Mouse (Mus musculus) heart, adult 2 months (tissue): ENCODE data around the gene Slc2a4. TPM values are rescaled to one million over a fixed set of nuclear protein-coding genes. Genes with fewer than 3 reads are reported as not detected.

Experiments used
- DNase-seq, 2 experiments: peaks; one replicate each; pipeline ENCODE4 v3.0.0; 2021
- H3K27ac ChIP-seq: fragments of 200-600 bp; 2 replicates; pipeline ENCODE4 v1.8.1; 2022
- H3K27me3 ChIP-seq: fragments of 200-500 bp; 2 replicates; pipeline ENCODE4 v1.6.1; 2012; ENCODE audit warnings: mild to moderate bottlenecking, low read length, inconsistent platforms, mixed read lengths; ENCODE audit not compliant: control insufficient read depth, insufficient read depth
- H3K36me3 ChIP-seq: fragments of 200-500 bp; 2 replicates; pipeline ENCODE4 v1.6.1; 2012; ENCODE audit warnings: low read length, inconsistent platforms; ENCODE audit not compliant: control insufficient read depth, insufficient read depth
- H3K4me1 ChIP-seq: fragments of 200-500 bp; 2 replicates; pipeline ENCODE4 v1.6.1; 2011; ENCODE audit warnings: low read length; ENCODE audit not compliant: control insufficient read depth, insufficient read depth
- H3K4me3 ChIP-seq: fragments of 200-600 bp; 2 replicates; pipeline ENCODE4 v1.8.1; 2022
- H3K79me2 ChIP-seq: fragments of 200-500 bp; replicated peaks from 2 replicates; pipeline ENCODE4 v1.6.1; 2012; ENCODE audit warnings: mild to moderate bottlenecking, inconsistent platforms, low read length, moderate library complexity, mixed read lengths; ENCODE audit not compliant: control insufficient read depth, insufficient read depth
- H3K9ac ChIP-seq: fragments of 200-500 bp; 2 replicates; pipeline ENCODE4 v1.6.1; 2012; ENCODE audit warnings: low read depth, mild to moderate bottlenecking, control low read depth, inconsistent platforms, low read length, mixed read lengths
- CTCF ChIP-seq: fragments of 200-600 bp; IDR thresholded peaks from 2 replicates; pipeline ENCODE4 v1.8.1; 2022; ENCODE audit warnings: antibody characterized with exemption, mild to moderate bottlenecking, moderate library complexity
- EP300 ChIP-seq: fragments of 200-500 bp; IDR thresholded peaks from 2 replicates; pipeline ENCODE4 v1.6.1; 2011; ENCODE audit warnings: low read depth, low read length, control low read depth; ENCODE audit not compliant: insufficient read depth
- POLR2A ChIP-seq: fragments of 200-500 bp; IDR thresholded peaks from 2 replicates; pipeline ENCODE4 v1.6.1; 2011; ENCODE audit warnings: mild to moderate bottlenecking, low read depth, low read length, control low read depth; ENCODE audit not compliant: insufficient read depth
- WGBS: fragments of 180-500 bp; shearing (Covaris S2); methylation state at CpG from one replicate; pipeline ENCODE4 v1.1.7; 2018; 5-methylcytosine and 5-hydroxymethylcytosine counted together
- intact Hi-C: fragments of 180-260 bp; cut with DNase I; formaldehyde crosslinking; loops from one replicate; pipeline ENCODE4 v1.15.1; 2025
- polyA plus RNA-seq: library from polyadenylated mRNA; depleted of rRNA; stranded (reverse); fragments of >200 nt; gene quantifications from 2 replicates; pipeline ENCODE4 v1.2.3, GENCODE M21; 2012
- total RNA-seq, 2 experiments: library from RNA; stranded (reverse); gene quantifications; 2 replicates each; pipeline ENCODE4 v1.2.3; 2021

Gene Slc2a4
- total and polyA plus RNA-seq, 3 experiments: 363 to 516 (median 456) TPM

- Histone ChIP-seq H3K4me3 (no peak overlapping the region), H3K4me1 (peaks cover 5% of the 10 kb centered on the region), H3K9ac (peak overlapping the region; percentile 50), H3K27me3 (no peaks in the 10 kb centered on the region), H3K36me3 (peaks cover 3% of the 10 kb centered on the region), H3K79me2 (0 out of 2 replicates have a peak, but pooled peaks cover 1% of the 10 kb centered on the region), H3K27ac (peak overlapping the region; percentile 90)
- WGBS: 44% methylated on average over 4 of the region's 4 CpGs
- DNase-seq: peak in 1 of 2 experiments; percentile 52
- no peak for TF ChIP-seq POLR2A
- 0 out of 2 replicates have a peak, but pooled peaks have one; percentile 19 for TF ChIP-seq EP300
- intact Hi-C loops: no loop called here
Observed at GRCm38 (mm10) chr11:69983377-69983776, 35.4 kb upstream of the Slc2a4 start.

GRCm38 (mm10) chr11:69982877-69983276 is 34.9 kb upstream of the Slc2a4 start:
- Histone ChIP-seq H3K4me3 (no peak overlapping the region; the same call in 1 of the 2 replicates), H3K9ac (peak overlapping the region; percentile 50), H3K27ac (peak overlapping the region; percentile 90), H3K27me3 (no peaks in the 10 kb centered on the region), H3K79me2 (0 out of 2 replicates have a peak, but pooled peaks cover 1% of the 10 kb centered on the region), H3K36me3 (peaks cover 3% of the 10 kb centered on the region), H3K4me1 (peaks cover 5% of the 10 kb centered on the region)
- no peak for TF ChIP-seq EP300
- intact Hi-C loops: no loop called here
- DNase-seq: peak in 1 of 2 experiments; percentile 60
- 19% methylated on average over 5 of the region's 5 CpGs for WGBS

GRCm38 (mm10) chr11:69982225-69982624 is 34.2 kb upstream of the Slc2a4 start, which contains the start of gene Elp5:
Gene Elp5 (minus strand): TSS chr11:69982517.
- WGBS: 30% methylated on average over 8 of the region's 8 CpGs
- intact Hi-C loops: no loop called here

GRCm38 (mm10) chr11:69981141-69981762 is 33.3 kb upstream of the Slc2a4 start, which contains the start of gene Ctdnep1:
Gene Ctdnep1 (plus strand): TSS chr11:69981156.
- Histone ChIP-seq H3K79me2 (0 out of 2 replicates have a peak, but pooled peaks cover 1% of the 10 kb centered on the region), H3K4me3 (peak within 1 kb of the TSS; percentile 85), H3K27me3 (no peaks in the 10 kb centered on the region), H3K27ac (peak within 1 kb of the TSS; percentile 90), H3K9ac (peak within 1 kb of the TSS; percentile 91), H3K36me3 (peaks cover 3% of the 10 kb centered on the region), H3K4me1 (peaks cover 5% of the 10 kb centered on the region)
- WGBS: under 1% methylated on average over 41 of the region's 43 CpGs
- TF ChIP-seq CTCF (no peak), POLR2A (no peak), EP300 (no peak)
- intact Hi-C loops: loop anchor here (2.0 kb wide), 1 partner anchor 14 kb away; the partner anchor contains the start of gene Phf23
- DNase-seq: no peak

More at GRCm38 (mm10) chr11:69982225-69982624, 34.2 kb upstream of the Slc2a4 start, which contains the start of gene Elp5:
- no peak for DNase-seq
- Histone ChIP-seq H3K4me1 (peaks cover 5% of the 10 kb centered on the region), H3K27ac (peak within 1 kb of the TSS; percentile 90), H3K79me2 (0 out of 2 replicates have a peak, but pooled peaks cover 1% of the 10 kb centered on the region), H3K4me3 (peak within 1 kb of the TSS; percentile 85), H3K27me3 (no peaks in the 10 kb centered on the region), H3K36me3 (peaks cover 3% of the 10 kb centered on the region), H3K9ac (peak within 1 kb of the TSS; percentile 91)
- TF ChIP-seq POLR2A (no peak), CTCF (no peak), EP300 (no peak)

GRCm38 (mm10) chr11:69980196-69981140 is 32.5 kb upstream of the Slc2a4 start:
- DNase-seq: peak; percentile 97 to 99
- no peak for TF ChIP-seq CTCF
- TF ChIP-seq POLR2A: peak; percentile 88
- TF ChIP-seq EP300: peak; percentile 56; the same call in 1 of the 2 replicates
- peak overlapping the region; percentile 90 for H3K27ac ChIP-seq
- H3K4me1 ChIP-seq: peaks cover 5% of the 10 kb centered on the region
- 0 out of 2 replicates have a peak, but pooled peaks cover 1% of the 10 kb centered on the region for H3K79me2 ChIP-seq
- H3K27me3 ChIP-seq: no peaks in the 10 kb centered on the region
- H3K36me3 ChIP-seq: peaks cover 3% of the 10 kb centered on the region
- peak overlapping the region; percentile 85 for H3K4me3 ChIP-seq
- WGBS: under 1% methylated on average over 41 of the region's 60 CpGs
- H3K9ac ChIP-seq: peak overlapping the region; percentile 91
- intact Hi-C loops: loop anchor here (2.0 kb wide), 1 partner anchor 14 kb away; the partner anchor contains the start of gene Phf23
